Mouse (Mus musculus): Measurements from ENCODE around the gene Clta. TPM values are rescaled to one million over a fixed set of nuclear protein-coding genes. Genes with fewer than 3 reads are reported as not detected.

The Clta gene
- polyA plus RNA-seq, 1 experiment from 2014 or later: 194 TPM

DNA sequence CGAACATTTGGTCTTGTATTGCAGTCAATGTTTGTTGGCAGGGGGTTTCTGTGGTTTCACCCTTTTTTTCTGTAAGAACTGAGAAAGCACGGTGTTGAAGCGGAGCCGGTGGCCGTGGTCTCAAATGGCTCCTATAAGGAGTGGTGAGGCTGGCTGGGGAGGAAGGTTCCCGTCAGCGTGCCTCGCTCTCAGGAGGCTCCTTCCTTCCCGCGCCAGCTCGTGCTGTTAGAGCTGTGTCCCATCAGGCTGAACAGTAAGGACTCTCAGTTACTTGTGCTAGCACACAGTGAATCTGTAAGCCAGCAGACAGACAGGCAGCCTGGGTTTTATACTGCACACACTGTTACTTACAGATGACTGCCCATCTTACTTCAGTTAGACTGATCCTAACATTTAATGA lies 18.5 kb downstream of the Clta start:
- no peak overlapping the region for H3K27ac ChIP-seq (replicated peaks)
- H3K4me2 ChIP-seq (replicated peaks; ENCODE audit: low read depth): no peak overlapping the region
- no peak for DNase-seq (ENCODE audit: low spot score)
- H3K4me1 ChIP-seq (replicated peaks; ENCODE audit: control insufficient read depth, insufficient read depth): no peaks in the 10 kb centered on the region
- TF ChIP-seq EP300 (optimal IDR thresholded peaks at IDR 0.05) (no peak), CTCF (IDR thresholded peaks at IDR 0.05; ENCODE audit: low read depth) (no peak)
- 92% methylated on average over 11 of the region's 11 CpGs for WGBS
- H3K4me3 ChIP-seq (ENCODE audit: low read depth, low read length): no peak overlapping the region
- no peak overlapping the region for H3K9ac ChIP-seq (ENCODE audit: low read length)
- no peak for ATAC-seq (ENCODE audit: low FRiP score, low TSS enrichment)
- H3K9me3 ChIP-seq (ENCODE audit: control insufficient read depth, low read length): no peaks in the 10 kb centered on the region
- H3K27me3 ChIP-seq (ENCODE audit: control insufficient read depth, insufficient read depth, low read length): no peaks in the 10 kb centered on the region
- peaks cover 23% of the 10 kb centered on the region for H3K36me3 ChIP-seq (ENCODE audit: control insufficient read depth, insufficient read depth, low read length)

- Histone ChIP-seq H3K27me3 (ENCODE audit: control insufficient read depth, insufficient read depth, low read length) (no peaks in the 10 kb centered on the region), H3K27ac (replicated peaks) (no peak overlapping the region), H3K9ac (ENCODE audit: low read length) (no peak overlapping the region), H3K36me3 (ENCODE audit: control insufficient read depth, insufficient read depth, low read length) (peaks cover 23% of the 10 kb centered on the region), H3K4me1 (replicated peaks; ENCODE audit: control insufficient read depth, insufficient read depth) (no peaks in the 10 kb centered on the region; the same call in 1 of the 2 replicates), H3K9me3 (ENCODE audit: control insufficient read depth, low read length) (no peaks in the 10 kb centered on the region), H3K4me3 (ENCODE audit: low read depth, low read length) (no peak overlapping the region), H3K4me2 (replicated peaks; ENCODE audit: low read depth) (no peak overlapping the region)
- TF ChIP-seq EP300 (optimal IDR thresholded peaks at IDR 0.05) (no peak), CTCF (IDR thresholded peaks at IDR 0.05; ENCODE audit: low read depth) (no peak)
- 97% methylated on average over 9 of the region's 9 CpGs for WGBS
- ATAC-seq (ENCODE audit: low FRiP score, low TSS enrichment) (no peak), DNase-seq (ENCODE audit: low spot score) (no peak)
These were observed 19.4 kb downstream of the Clta start for GRCm38 (mm10) chr4:44023681-44024080.

- no peak overlapping the region for H3K27ac ChIP-seq (replicated peaks)
- 98% methylated on average over 6 of the region's 6 CpGs for WGBS
- no peak for TF ChIP-seq EP300 (optimal IDR thresholded peaks at IDR 0.05)
- no peak for TF ChIP-seq CTCF (IDR thresholded peaks at IDR 0.05; ENCODE audit: low read depth)
- no peak overlapping the region for H3K4me2 ChIP-seq (replicated peaks; ENCODE audit: low read depth)
- DNase-seq (ENCODE audit: low spot score) (no peak), ATAC-seq (ENCODE audit: low FRiP score, low TSS enrichment) (no peak)
- no peaks in the 10 kb centered on the region; the same call in 1 of the 2 replicates for H3K4me1 ChIP-seq (replicated peaks; ENCODE audit: control insufficient read depth, insufficient read depth)
- no peaks in the 10 kb centered on the region for H3K27me3 ChIP-seq (ENCODE audit: control insufficient read depth, insufficient read depth, low read length)
- no peak overlapping the region for H3K4me3 ChIP-seq (ENCODE audit: low read depth, low read length)
- no peak overlapping the region for H3K9ac ChIP-seq (ENCODE audit: low read length)
- H3K9me3 ChIP-seq (ENCODE audit: control insufficient read depth, low read length): no peaks in the 10 kb centered on the region
- peaks cover 23% of the 10 kb centered on the region for H3K36me3 ChIP-seq (ENCODE audit: control insufficient read depth, insufficient read depth, low read length)
These were observed 20.0 kb downstream of the Clta start for GRCm38 (mm10) chr4:44024241-44024640.

- H3K9ac ChIP-seq (ENCODE audit: low read length): no peak overlapping the region
- no peaks in the 10 kb centered on the region for H3K27me3 ChIP-seq (ENCODE audit: control insufficient read depth, insufficient read depth, low read length)
- H3K4me1 ChIP-seq (replicated peaks; ENCODE audit: control insufficient read depth, insufficient read depth): no peaks in the 10 kb centered on the region; the same call in 1 of the 2 replicates
- H3K4me2 ChIP-seq (replicated peaks; ENCODE audit: low read depth): no peak overlapping the region
- no peak for DNase-seq (ENCODE audit: low spot score)
- no peaks in the 10 kb centered on the region for H3K9me3 ChIP-seq (ENCODE audit: control insufficient read depth, low read length)
- TF ChIP-seq EP300 (optimal IDR thresholded peaks at IDR 0.05): no peak
- TF ChIP-seq CTCF (IDR thresholded peaks at IDR 0.05; ENCODE audit: low read depth): no peak
- H3K27ac ChIP-seq (replicated peaks): no peak overlapping the region
- peaks cover 23% of the 10 kb centered on the region for H3K36me3 ChIP-seq (ENCODE audit: control insufficient read depth, insufficient read depth, low read length)
- H3K4me3 ChIP-seq (ENCODE audit: low read depth, low read length): no peak overlapping the region
- no peak for ATAC-seq (ENCODE audit: low FRiP score, low TSS enrichment)
- WGBS: 88% methylated on average over 6 of the region's 6 CpGs
These were observed 21.3 kb downstream of the Clta start for GRCm38 (mm10) chr4:44025570-44025969.

DNA sequence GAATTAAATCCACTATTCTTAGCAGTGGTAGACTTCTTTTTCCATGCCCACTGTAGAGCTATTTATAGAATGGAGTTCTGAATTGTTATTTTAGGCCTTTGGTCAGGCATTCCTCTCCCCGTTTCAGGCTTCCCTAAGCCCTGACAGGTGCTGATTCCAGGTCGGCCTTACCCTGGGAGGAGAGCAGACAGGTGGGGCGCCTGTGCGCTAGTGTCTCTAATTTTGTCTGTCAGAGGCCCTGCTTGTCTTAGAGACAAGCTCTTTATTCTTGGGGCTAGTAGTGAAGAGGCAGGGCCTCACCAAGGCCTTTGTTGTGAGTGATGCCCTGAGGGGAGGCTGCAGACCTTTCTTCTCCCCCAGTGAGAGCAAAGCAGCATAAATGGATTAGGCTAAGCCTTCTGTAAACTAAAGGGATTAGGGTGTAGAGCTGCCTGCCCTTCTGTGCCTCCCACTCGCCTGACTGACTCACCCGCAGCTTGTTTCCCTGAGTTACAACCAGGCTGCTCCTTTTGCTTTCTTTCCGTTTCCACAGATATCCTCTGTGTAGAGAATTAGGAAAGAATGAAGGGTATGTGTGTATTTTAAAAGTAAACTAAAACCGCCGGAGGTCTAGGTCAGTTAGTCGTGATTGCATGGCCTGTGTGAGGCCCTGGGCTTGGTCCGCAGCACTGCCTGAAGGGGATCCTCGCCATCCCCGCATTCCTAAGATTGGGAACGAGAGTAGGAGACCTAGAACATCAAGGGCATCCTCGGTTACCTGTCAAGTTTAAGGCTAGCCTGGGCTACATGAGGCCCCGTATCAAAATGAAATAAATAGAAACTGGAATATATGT lies 24.3 kb downstream of the Clta start:
- TF ChIP-seq CTCF (IDR thresholded peaks at IDR 0.05; ENCODE audit: low read depth): no peak
- peak; percentile 53 for TF ChIP-seq EP300 (optimal IDR thresholded peaks at IDR 0.05)
- WGBS: 24% methylated on average over 16 of the region's 16 CpGs

GRCm38 (mm10) chr4:44029661-44030066 lies 25.4 kb downstream of the Clta start:
- H3K4me1 ChIP-seq (replicated peaks; ENCODE audit: control insufficient read depth, insufficient read depth): no peaks in the 10 kb centered on the region; the same call in 1 of the 2 replicates
- 0 out of 2 replicates have a peak, but pooled peaks have one; percentile 18 for ATAC-seq (ENCODE audit: low FRiP score, low TSS enrichment)
- TF ChIP-seq EP300 (optimal IDR thresholded peaks at IDR 0.05) (no peak), CTCF (IDR thresholded peaks at IDR 0.05; ENCODE audit: low read depth) (peak; percentile 33)
- no peak overlapping the region for H3K27ac ChIP-seq (replicated peaks)
- WGBS: 83% methylated on average over 15 of the region's 15 CpGs
- H3K9ac ChIP-seq (ENCODE audit: low read length): no peak overlapping the region
- no peaks in the 10 kb centered on the region for H3K27me3 ChIP-seq (ENCODE audit: control insufficient read depth, insufficient read depth, low read length)
- H3K9me3 ChIP-seq (ENCODE audit: control insufficient read depth, low read length): no peaks in the 10 kb centered on the region
- H3K4me3 ChIP-seq (ENCODE audit: low read depth, low read length): no peak overlapping the region
- peaks cover 20% of the 10 kb centered on the region for H3K36me3 ChIP-seq (ENCODE audit: control insufficient read depth, insufficient read depth, low read length)
- no peak overlapping the region for H3K4me2 ChIP-seq (replicated peaks; ENCODE audit: low read depth)
- DNase-seq (ENCODE audit: low spot score): no peak

More for the DNA sequence above, 24.3 kb downstream of the Clta start:
- Histone ChIP-seq H3K27me3 (ENCODE audit: control insufficient read depth, insufficient read depth, low read length) (no peaks in the 10 kb centered on the region), H3K9ac (ENCODE audit: low read length) (no peak overlapping the region; the same call in 1 of the 2 replicates), H3K4me3 (ENCODE audit: low read depth, low read length) (no peak overlapping the region), H3K4me1 (replicated peaks; ENCODE audit: control insufficient read depth, insufficient read depth) (no peaks in the 10 kb centered on the region; the same call in 1 of the 2 replicates), H3K36me3 (ENCODE audit: control insufficient read depth, insufficient read depth, low read length) (peaks cover 23% of the 10 kb centered on the region), H3K9me3 (ENCODE audit: control insufficient read depth, low read length) (no peaks in the 10 kb centered on the region), H3K27ac (replicated peaks) (peak overlapping the region; percentile 42; the same call in 1 of the 2 replicates), H3K4me2 (replicated peaks; ENCODE audit: low read depth) (0 out of 2 replicates have a peak overlapping the region, but pooled peaks have one; percentile 17)
- ATAC-seq (ENCODE audit: low FRiP score, low TSS enrichment) (peak; percentile 80), DNase-seq (ENCODE audit: low spot score) (peak; percentile 53)
